Mouse (Mus musculus) adipocyte (in vitro differentiated cells): Measurements from ENCODE around the gene Gpr88.
"Not testable (repeated sequence)": the region's sequence is repeated elsewhere in the genome, so short reads cannot be mapped to it uniquely, and the experiment has no call there.

Source experiments
- DNase-seq: peaks from one replicate; pipeline ENCODE4 v3.0.0-alpha.2; 2016; ENCODE audit warnings: low spot score

Gpr88 gene

GRCm38 (mm10) chr3:116242685-116243084 is 10.6 kb downstream of the Gpr88 start:
- DNase-seq, result no peak

- no peak for DNase-seq
Observed at GRCm38 (mm10) chr3:116237527-116237926, 15.8 kb downstream of the Gpr88 start.

- no peak for DNase-seq
Observed at GRCm38 (mm10) chr3:116236856-116237255, 16.4 kb downstream of the Gpr88 start.

DNA sequence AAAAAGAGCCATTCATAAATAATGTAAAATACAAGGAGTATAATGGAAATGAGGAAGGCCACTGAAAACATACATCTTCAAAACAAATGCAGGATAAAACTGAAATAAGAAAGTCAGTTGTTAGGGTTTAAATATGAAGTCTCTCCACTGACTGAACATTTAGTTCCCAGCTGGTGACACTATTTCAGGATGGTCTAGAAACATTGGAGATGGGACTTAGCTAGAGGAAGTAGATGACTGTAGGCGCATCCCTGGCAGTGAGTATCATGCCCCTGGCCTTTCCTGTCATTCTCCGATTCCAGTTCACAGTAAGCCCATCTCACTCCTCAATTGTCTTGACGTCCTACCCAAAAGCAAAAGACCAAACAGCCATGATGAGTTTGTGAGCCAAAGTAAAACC is 19.8 kb downstream of the Gpr88 start:
- no peak for DNase-seq

GRCm38 (mm10) chr3:116232763-116233162 is 20.5 kb downstream of the Gpr88 start:
- DNase-seq, result no peak

GRCm38 (mm10) chr3:116229336-116229735 is 24.0 kb downstream of the Gpr88 start:
- no peak for DNase-seq

DNA sequence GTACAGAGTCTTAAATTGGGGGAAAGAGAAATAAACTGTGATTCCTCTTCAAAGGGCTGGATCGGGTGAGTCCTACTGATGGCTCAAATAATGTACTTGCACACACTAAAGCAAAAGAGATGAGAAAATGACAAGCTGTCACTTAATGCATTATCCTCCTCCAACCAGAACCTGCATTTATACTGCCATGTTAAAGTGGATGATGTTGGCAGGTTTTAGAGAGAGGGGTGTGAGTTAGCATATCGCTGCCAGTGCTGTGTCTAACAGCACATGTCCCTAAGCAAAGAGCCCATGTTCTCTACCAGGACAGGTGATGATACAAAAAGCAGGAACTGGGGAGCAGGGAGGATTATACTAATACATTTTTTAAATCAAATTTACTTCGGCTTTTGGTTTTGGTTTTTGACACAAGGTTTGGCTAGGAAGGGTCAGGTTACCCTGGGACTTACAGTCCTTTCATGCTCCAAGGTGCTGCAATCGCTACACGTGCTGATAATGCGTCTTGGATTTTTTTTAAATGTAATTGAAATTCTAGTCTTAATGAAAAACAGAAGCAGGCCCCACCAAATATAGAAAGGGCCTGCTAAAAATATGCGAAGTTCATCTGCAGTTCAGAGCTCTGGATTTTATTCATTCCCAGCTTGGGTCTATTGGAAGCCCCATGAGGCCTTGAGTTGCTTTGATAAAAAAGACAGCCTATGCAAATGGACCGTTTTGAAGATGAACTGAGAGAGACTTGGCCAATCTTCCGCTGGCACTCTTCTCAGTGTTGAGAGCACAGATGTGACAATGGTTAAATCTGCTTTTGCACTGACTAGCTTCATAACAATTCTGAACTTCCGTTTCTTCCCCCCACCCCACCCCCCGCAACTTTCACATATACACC is 24.7 kb downstream of the Gpr88 start:
- DNase-seq, result no peak

DNA sequence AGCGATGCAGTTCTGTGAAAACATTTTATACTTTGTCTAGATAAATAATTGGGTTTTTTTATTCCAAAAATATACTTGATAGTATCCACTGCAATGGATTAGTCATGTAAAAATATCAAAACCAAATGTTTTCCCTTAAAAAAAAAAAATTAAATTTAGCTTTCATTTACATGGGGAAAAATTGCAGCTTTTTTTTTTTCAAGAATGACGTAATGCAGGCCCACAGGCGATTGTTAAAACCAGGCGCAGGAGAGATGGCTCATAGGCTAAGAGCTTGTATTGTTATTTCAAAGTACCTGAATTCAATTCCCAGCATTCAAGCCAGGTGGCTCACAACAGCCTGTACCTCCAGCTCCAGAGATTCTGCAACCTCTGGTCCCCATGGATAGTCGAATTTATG is 25.9 kb downstream of the Gpr88 start:
- no peak for DNase-seq

- DNase-seq, result no peak
Observed at GRCm38 (mm10) chr3:116226915-116227314, 26.4 kb downstream of the Gpr88 start.

- DNase-seq, result no peak
Observed at GRCm38 (mm10) chr3:116222511-116223243, 30.6 kb downstream of the Gpr88 start.

DNA sequence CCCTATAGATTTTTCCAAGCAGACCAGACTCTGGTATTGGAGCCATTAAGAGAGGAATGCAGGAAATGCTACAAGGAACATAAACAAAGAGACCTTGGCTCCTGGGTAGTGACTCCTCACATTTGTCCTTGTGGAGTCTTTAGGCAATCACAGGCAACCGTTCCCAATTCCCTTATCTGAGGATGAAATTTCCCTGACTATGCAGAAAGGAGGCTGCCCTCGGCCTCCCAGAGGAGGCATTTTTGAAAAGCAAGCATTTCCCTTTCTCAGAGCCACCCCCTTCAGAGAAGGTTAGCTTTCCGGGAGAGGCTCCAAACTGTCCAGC is 31.7 kb downstream of the Gpr88 start:
- peak; percentile 69 for DNase-seq

DNA sequence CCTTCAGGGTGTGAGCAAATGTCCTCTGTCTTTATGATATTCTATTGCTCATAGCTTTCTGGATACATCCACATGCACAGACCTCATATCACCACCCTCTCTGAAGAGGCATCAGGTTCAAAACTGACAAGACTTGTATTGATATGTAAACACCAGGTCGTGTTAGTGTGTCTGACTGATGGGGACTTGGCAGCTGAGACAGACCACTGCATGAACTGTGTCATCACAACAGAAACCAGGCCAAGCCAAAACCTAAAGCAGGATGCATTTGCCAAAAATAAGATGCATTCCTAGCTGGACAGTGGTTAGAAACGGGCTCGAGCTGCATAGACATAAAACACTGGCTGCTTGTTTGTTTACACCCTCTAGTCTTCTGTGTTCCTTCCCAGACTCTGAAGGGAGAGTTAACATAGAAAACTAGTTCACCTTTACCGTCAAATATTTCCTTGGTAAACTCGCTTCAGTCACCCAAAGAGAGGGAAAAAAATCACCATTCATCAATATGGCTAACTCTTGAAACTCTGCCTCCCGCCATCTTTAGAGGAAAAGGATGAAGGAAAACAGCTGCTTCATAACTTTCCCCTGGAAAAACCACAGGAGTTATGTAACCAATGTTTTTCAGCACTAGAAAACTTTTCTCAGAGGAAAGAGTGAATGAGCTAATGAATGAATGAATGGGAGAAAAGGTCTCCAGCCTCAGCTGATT is 32.2 kb downstream of the Gpr88 start:
- DNase-seq, result peak; percentile 31

DNA sequence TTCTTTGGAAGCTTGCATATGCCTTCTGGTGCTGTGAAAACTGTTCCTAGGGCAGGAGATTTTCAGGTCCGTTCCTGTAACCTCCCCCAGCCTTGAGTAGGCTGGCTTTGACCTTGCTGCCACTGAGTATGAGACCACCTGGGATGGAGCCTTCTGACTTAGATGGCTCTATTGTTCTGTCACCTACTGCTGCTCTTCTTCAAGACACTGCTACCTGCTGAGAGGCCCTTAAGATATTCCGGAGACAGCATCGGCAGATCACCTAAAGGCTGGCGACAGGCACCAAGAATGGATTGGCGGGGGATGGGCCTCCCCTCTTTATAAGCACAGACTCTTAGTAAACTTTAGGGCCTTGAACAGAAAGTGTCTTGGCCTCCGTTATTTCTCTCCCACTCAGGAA is 35.9 kb downstream of the Gpr88 start:
- DNase-seq, result not testable (repeated sequence)

GRCm38 (mm10) chr3:116216261-116216660 is 37.0 kb downstream of the Gpr88 start:
- peak; percentile 66 for DNase-seq

DNA sequence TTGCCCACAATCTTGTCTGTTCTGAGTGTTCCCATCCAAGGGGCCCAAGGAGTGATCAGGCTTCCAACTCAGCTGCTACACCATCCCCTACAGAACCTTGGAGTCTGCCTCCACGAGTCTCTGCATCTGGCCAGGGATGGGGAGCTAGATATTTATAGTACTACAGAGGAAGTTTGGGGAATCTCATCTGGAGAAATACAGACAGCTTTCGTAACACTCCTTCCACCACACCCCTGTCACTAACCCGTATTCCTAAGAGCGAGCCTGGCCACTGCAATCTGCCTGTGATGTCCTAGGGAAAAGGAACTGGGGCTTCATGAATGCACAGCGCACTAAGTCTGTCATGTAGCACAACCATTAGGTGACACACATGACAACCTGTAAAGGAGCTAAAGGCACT is 41.7 kb downstream of the Gpr88 start:
- DNase-seq, result no peak

GRCm38 (mm10) chr3:116210720-116211121 is 42.6 kb downstream of the Gpr88 start:
- no peak for DNase-seq

DNA sequence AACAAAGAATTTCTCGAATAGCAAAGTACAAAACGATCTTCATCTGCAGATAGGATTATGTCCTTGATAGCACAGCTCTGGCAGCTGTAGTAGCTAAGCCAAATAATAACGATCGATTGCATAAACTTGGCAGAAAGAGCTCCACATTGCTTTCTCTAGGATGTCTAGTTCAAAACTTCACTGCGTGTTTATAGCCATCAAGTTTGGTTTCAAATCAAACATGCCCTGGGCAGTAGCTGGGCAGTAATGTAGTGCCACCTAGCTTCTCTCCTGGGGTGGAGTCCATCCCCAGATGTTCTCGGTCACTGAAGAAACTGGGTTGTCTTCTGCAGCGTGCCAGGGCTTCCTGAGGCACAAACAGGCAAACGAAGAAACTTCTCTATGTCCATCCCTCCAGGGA is 44.1 kb downstream of the Gpr88 start:
- peak; percentile 71 for DNase-seq

DNA sequence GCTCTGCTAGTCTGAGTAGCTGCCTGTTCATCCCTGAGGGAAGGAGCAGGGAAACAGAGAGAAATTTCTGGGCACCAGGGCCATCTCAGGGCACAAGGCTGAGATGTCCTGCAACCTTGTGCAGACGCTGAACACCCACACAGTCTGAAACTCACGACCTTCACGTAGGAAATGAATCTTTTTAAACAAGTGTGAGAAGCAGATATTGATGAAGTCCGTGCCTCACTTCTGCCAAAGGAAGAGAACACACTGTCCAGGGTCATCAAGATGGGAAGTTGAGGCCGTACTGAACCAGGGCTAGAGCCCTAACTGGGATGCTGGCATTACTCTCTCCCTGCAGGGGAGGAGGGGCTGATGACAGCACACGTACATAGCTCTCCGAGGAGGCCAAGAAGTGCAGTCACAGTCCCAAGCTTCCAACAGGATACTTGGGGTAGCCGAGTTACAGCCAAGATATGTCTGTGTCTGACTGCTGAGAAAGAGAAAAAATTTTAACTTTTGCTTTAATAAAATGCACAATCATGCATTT is 46.9 kb downstream of the Gpr88 start:
- DNase-seq, result no peak

GRCm38 (mm10) chr3:116205346-116206219 is 47.7 kb downstream of the Gpr88 start:
- DNase-seq, result peak; percentile 40

DNA sequence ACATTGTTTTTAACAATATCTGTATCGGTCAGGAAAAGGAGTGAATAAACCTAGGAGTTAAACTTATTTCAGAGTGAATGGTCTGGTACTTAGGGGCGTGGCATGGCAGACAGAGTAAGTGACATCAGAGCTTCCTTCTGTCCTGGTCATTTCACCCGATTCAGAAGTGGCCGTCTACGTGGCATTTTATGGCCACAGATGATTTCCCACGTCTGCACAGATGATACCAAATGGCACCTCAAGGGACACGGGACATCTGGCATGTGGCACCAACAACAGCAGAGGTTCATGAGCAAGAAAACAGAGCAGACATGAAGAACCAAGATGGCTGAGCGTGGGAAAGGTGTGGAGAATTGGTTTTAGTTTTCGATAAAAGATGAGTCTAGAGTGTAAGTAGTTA is 48.7 kb downstream of the Gpr88 start:
- DNase-seq, result no peak

DNA sequence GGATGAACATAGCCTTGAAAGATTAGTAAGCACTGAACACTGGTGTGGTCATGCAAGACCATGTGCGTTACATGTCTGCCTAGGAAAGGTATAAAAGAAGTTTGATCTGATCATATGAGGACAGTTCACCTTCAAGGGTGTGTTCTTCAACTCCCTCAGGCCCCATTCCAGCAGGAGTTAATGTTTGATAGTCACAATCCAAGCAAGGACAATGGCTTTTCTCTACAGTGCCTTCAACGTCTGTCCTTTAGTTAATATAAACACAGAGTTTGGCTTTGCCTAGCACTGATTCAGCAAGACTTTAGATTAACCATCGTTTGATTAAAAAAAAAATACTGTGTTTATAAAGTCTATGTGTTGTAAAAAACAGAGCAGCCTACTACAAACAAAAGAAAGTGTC is 49.4 kb downstream of the Gpr88 start:
- no peak for DNase-seq

DNA sequence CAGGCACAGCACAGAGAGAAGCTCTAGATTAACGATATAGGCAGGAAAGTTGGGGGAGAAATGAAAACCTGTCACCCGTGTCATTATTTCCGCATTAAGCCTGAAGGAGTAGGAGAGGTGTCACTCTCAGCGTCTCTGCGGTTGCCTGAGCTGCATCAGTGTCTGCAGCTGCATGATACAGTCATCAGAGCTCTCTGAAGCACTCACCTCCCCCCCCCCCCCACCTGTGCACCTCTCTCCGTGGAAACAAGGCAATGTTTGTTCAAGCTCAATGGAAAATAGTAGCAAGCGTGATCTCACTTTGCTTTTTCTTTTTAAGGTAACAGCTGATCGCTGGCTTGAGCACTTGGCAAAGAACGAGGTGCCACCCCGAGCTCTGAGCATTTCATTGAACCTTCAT is 53.2 kb downstream of the Gpr88 start:
- DNase-seq, result no peak
